9 mouse cellular contexts compared by ENCODE assay signal in genomic region chr3:49755986-49756845, GRCm38 (mm10). TPM values are rescaled to one million over a fixed set of nuclear protein-coding genes. Genes with fewer than 3 reads are reported as not detected.
DNase-seq lines count a peak whose midpoint lies in the region; ATAC-seq lines count a peak whose summit lies in the region.
"Had no signal": no experiment of that assay in that cellular context is flagged by ENCODE, and none has a peak within 500 bp of the region (broad histone marks: within the 10 kb centered on the region; RNA-seq: fewer than 3 reads in every experiment).

No protein-coding gene starts in this region.

- H3K4me3 ChIP-seq in embryonic facial prominence, embryonic 11.5 days (ENCODE audit: low read depth, low read length) = peak overlapping the region; percentile 81
- H3K4me3 ChIP-seq in heart, embryonic 11.5 days (ENCODE audit: low read depth, low read length) = peak overlapping the region; percentile 68
- peak overlapping the region; percentile 76 for H3K4me3 ChIP-seq in kidney, embryonic 14.5 days (ENCODE audit: low read length)

- H3K9me3 ChIP-seq in embryonic facial prominence, embryonic 11.5 days (replicated peaks; ENCODE audit: control insufficient read depth, low read length) = no peaks in the 10 kb centered on the region
- H3K9me3 ChIP-seq in heart, embryonic 11.5 days (replicated peaks; ENCODE audit: control insufficient read depth, low read length) = no peaks in the 10 kb centered on the region
- no peaks in the 10 kb centered on the region for H3K9me3 ChIP-seq in kidney, embryonic 14.5 days (ENCODE audit: control insufficient read depth, low read length)

- H3K9ac ChIP-seq in embryonic facial prominence, embryonic 11.5 days (replicated peaks; ENCODE audit: low read length) = peak overlapping the region; percentile 94
- peak overlapping the region; percentile 80 for H3K9ac ChIP-seq in heart, embryonic 11.5 days (ENCODE audit: low read depth, low read length)
- H3K9ac ChIP-seq in kidney, embryonic 14.5 days (ENCODE audit: low read depth, low read length) = peak overlapping the region; percentile 69

- peaks cover 9% of the 10 kb centered on the region; the same call in 1 of the 2 replicates for H3K36me3 ChIP-seq in embryonic facial prominence, embryonic 11.5 days (replicated peaks; ENCODE audit: control insufficient read depth, insufficient read depth, low read depth, low read length)
- peaks cover 11% of the 10 kb centered on the region for H3K36me3 ChIP-seq in heart, embryonic 11.5 days (ENCODE audit: control insufficient read depth, insufficient read depth, low read length)
- peaks cover 28% of the 10 kb centered on the region for H3K36me3 ChIP-seq in kidney, embryonic 14.5 days (ENCODE audit: control insufficient read depth, insufficient read depth, low read length)
- H3K36me3 ChIP-seq: G1E had no signal

- DNase-seq in layer of hippocampus, postnatal 10 days (ENCODE audit: low spot score in 2 of 2) = peak; percentile 17 to 47
- DNase-seq in layer of hippocampus, adult 11-12 months (ENCODE audit: low spot score) = no peak
- peak; percentile 68 for DNase-seq in embryonic facial prominence, embryonic 11.5 days (ENCODE audit: low spot score)
- peak; percentile 31 for DNase-seq in lung, postnatal 25 days (ENCODE audit: low spot score)
- DNase-seq in skeletal muscle tissue, adult 2 months (ENCODE audit: low read depth, low spot score) = peak; percentile 65

- WGBS in embryonic facial prominence, embryonic 11.5 days = 1% methylated on average over 36 of the region's 36 CpGs
- WGBS in heart, embryonic 11.5 days (ENCODE audit: insufficient replicate concordance) = 2% methylated on average over 36 of the region's 36 CpGs
- 1% methylated on average over 36 of the region's 36 CpGs for WGBS in kidney, embryonic 14.5 days

- H3K27ac ChIP-seq in embryonic facial prominence, embryonic 11.5 days (replicated peaks; ENCODE audit: low read depth, low read length) = peak overlapping the region; percentile 98
- H3K27ac ChIP-seq in heart, embryonic 11.5 days (ENCODE audit: low read depth, low read length) = peak overlapping the region; percentile 88
- peak overlapping the region; percentile 97 for H3K27ac ChIP-seq in kidney, embryonic 14.5 days (ENCODE audit: low read depth, low read length)

- H3K4me2 ChIP-seq in embryonic facial prominence, embryonic 11.5 days (ENCODE audit: low read depth, low read length) = peak overlapping the region; percentile 83
- H3K4me2 ChIP-seq in heart, embryonic 11.5 days = peak overlapping the region; percentile 75
- peak overlapping the region; percentile 58 for H3K4me2 ChIP-seq in kidney, embryonic 14.5 days (replicated peaks; ENCODE audit: low read depth, low read length)

- no peaks in the 10 kb centered on the region for H3K4me1 ChIP-seq in embryonic facial prominence, embryonic 11.5 days (ENCODE audit: control insufficient read depth, insufficient read depth, low read length)
- H3K4me1 ChIP-seq in heart, embryonic 11.5 days (ENCODE audit: control insufficient read depth, insufficient read depth, low read length) = peaks cover 10% of the 10 kb centered on the region; the same call in 1 of the 2 replicates
- 0 out of 2 replicates have a peak, but pooled peaks cover 8% of the 10 kb centered on the region for H3K4me1 ChIP-seq in kidney, embryonic 14.5 days (ENCODE audit: control insufficient read depth, insufficient read depth, low read length)

- ATAC-seq in embryonic facial prominence, embryonic 11.5 days (replicated peaks; ENCODE audit: insufficient number of reproducible peaks, low FRiP score, low TSS enrichment, low read depth) = peak; percentile 20; the same call in 1 of the 2 replicates
- no peak for ATAC-seq in heart, embryonic 11.5 days (replicated peaks; ENCODE audit: insufficient number of reproducible peaks, low FRiP score, low TSS enrichment)
- no peak for ATAC-seq in kidney, embryonic 14.5 days (ENCODE audit: low FRiP score, low TSS enrichment)
- ATAC-seq in erythroid progenitor cell, adult 5-6 weeks (replicated peaks; ENCODE audit: low FRiP score, poor library complexity, severe bottlenecking) = no peak

- no peaks in the 10 kb centered on the region for H3K27me3 ChIP-seq in embryonic facial prominence, embryonic 11.5 days (ENCODE audit: control insufficient read depth, insufficient read depth, low read length)
- H3K27me3 ChIP-seq in heart, embryonic 11.5 days (ENCODE audit: control insufficient read depth, insufficient read depth, low read length) = no peaks in the 10 kb centered on the region
- H3K27me3 ChIP-seq in kidney, embryonic 14.5 days (ENCODE audit: control insufficient read depth, insufficient read depth, low read length) = no peaks in the 10 kb centered on the region

RNA-seq across cellular contexts. Expression of gene Pcdh18, which starts 0.9 kb away (rescaled TPM):
- total RNA-seq in layer of hippocampus, postnatal 10 days (2021) = 10 to 100 TPM; 11.4 to 11.8 TPM
- polyA plus RNA-seq in embryonic facial prominence, embryonic 11.5 days (2014; fragmentation: Nextera tagmentation; extraction: Ambion mirVana) = 137 and 143 TPM in 2 replicates
- 24.5 and 27.4 TPM in 2 replicates for polyA plus RNA-seq in heart, embryonic 11.5 days (2014; fragmentation: Nextera tagmentation; extraction: Ambion mirVana)
- polyA plus RNA-seq in kidney, embryonic 14.5 days (2014; fragmentation: Nextera tagmentation; extraction: Ambion mirVana) = 29.4 and 48.9 TPM in 2 replicates
- total RNA-seq in erythroid progenitor cell, adult 5-6 weeks (2015; ENCODE audit: low replicate concordance) = 0.42 TPM in 1 of 2 replicates, not detected in the other
- total RNA-seq in erythroid progenitor cell, adult 5-6 weeks (2017; ENCODE audit: low replicate concordance) = 0.53 TPM in 1 of 2 replicates, not detected in the other
- polyA plus RNA-seq: G1E had no signal
